Mouse (Mus musculus): ENCODE data around the gene Cfap73.

DNA sequence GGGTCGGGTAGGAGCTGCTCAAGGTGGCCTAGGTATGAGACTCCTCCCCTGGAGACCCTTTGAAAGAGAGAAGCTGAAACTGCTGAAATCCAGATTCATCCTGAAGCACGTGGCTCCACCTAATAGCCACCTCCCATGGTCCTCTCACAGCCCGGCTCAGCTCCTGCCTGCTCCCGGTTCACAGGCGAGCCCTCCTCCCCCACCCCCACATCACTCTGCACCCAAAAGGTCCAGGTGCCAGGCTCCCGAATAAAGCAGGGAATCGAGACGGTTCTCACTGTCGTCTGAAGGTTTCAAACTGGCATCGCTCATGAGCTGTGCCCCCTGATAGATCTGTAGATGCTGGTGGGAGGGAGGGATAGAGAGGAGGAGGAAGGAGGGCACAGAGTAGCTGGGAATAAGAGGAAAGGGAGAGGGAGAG is 28.8 kb downstream of the Cfap73 start:
- TF ChIP-seq ETS1 (conservative IDR thresholded peaks at IDR 0.05; ENCODE audit: low read depth, low read length), result no peak
- no peak for TF ChIP-seq USF1 (IDR thresholded peaks at IDR 0.05; ENCODE audit: low read depth, low read length)
- TF ChIP-seq ZMIZ1 (IDR thresholded peaks at IDR 0.05; ENCODE audit: low read depth, low read length), result no peak
- TF ChIP-seq CTCF (conservative IDR thresholded peaks at IDR 0.05 in 1 of 2, IDR thresholded peaks at IDR 0.05 in 1 of 2; ENCODE audit: low read depth in 2 of 2, low read length in 2 of 2), result no peak

Measured in CH12.LX (cell line).